Mouse (Mus musculus) stomach, postnatal 0 days (tissue): Measurements from ENCODE around the gene Gm21987.

Source experiments
- CTCF ChIP-seq: IDR thresholded peaks from 2 replicates; pipeline ENCODE4 v1.5.1; 2016; ENCODE audit warnings: antibody characterized with exemption, low read depth, mild to moderate bottlenecking, moderate library complexity
- EP300 ChIP-seq: optimal IDR thresholded peaks from 2 replicates; pipeline ENCODE3; 2016; ENCODE audit warnings: antibody characterized with exemption

GRCm38 (mm10) chr16:38373941-38374340 lies 27.1 kb downstream of the Gm21987 start:
- TF ChIP-seq CTCF (no peak), EP300 (no peak)
